Mouse (Mus musculus): ENCODE measurements around the gene Ndufc2.
A peak's percentile ranks its signal among the peaks of the same experiment; 100 is the strongest.

Gene Ndufc2

DNA sequence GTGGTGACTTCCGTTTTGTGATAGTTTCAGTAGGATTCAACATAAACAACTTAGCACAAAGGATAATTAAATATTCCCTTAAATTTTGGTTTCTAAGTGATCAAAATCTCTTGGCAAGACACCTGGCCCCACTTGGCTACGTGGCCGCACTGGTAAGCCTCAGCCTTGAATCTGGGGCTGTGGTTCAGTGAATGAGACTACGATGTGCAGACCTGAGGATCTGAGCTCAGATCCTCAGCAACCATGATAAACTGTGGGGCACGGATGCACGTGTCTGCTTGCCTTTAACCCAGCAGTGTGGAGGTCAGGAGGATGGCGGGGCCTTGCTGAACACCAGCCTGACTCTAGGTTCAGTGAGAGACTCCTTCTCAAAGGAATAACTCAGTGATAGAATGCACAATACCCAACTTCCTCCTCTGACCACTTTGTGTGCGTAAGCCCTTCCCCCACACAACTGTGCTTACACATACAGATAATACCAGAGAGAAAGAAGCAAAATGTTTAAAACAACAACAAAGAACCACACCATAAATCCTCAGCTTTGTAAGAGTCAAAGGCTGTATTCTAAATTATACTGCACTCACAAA is 12.1 kb upstream of the Ndufc2 start:
- DNase-seq (ENCODE audit: low spot score), result no peak

DNA sequence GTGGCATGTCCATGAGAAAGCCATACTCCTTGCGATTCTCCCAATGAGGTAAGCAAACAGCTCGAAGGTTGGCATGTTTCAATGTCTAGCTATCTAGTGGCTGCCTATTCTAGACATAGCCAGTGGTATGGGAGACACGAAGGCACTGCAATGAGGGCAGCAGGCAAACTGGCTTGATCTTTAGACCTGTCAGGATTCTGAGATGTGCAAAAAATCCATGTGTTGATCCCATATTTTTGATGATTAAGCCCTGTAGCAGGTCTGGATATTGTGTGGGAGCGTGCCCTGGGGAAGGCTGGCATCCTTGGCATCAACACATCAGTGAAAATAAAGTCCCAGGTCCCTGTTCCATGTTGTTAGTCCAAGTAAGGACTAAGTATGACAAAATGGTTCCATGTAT is 11.3 kb upstream of the Ndufc2 start:
- no peak for DNase-seq (ENCODE audit: low spot score)

DNA sequence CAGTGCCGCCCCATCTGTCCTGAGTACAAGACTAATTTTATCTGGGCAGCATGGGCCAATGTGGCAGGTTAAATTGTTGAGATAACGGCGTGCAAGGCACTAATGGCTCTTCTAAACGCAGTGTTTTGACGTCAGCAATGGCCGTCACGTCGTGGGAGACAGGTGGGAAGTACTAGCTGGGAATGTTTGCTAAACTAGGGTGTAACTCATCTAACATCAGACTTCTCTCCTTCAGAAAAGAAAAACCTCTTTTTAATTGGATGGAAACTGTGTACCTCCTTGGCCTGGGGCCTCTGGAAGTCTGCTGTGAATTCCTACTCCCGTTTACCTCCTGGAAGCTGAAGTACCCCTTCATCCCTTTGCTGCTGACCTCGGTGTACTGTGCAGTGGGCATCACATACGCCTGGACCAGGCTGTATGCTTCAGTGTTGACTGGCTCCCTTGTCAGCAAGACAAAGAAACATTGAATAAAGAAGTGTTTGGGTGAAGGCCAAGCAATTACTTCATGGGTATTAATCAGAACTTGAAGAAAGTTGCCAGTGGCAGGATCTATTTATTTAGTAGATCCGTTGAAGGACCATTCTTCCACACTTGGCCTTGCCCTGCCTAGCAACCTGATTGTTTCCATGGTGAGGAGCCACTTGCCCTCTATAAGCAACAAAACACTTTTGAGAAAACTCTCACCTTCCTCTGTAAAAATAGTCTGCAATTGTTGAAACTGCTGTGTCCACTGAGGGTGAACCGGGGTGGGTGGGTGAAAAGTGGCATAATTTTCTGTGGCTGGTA is 8.3 kb upstream of the Ndufc2 start:
- no peak for DNase-seq (ENCODE audit: low spot score)

DNA sequence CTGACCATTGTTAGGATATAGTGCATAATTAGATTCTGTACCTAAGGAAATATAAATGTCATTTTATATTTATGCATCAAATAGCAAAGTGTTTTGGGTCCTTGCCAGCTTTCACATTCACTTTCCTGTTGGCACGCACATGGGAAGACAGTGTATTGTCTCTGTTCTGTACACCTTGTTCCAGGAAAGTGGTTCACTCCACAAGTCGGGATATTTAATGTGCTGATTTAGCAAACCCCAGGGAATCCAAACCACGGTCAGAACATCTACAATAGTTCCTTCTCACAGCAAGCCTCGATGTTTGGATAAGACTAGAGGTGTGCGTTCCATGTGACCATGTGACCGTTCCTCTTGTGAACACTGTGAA is 7.7 kb upstream of the Ndufc2 start:
- DNase-seq (ENCODE audit: low spot score), result no peak

DNA sequence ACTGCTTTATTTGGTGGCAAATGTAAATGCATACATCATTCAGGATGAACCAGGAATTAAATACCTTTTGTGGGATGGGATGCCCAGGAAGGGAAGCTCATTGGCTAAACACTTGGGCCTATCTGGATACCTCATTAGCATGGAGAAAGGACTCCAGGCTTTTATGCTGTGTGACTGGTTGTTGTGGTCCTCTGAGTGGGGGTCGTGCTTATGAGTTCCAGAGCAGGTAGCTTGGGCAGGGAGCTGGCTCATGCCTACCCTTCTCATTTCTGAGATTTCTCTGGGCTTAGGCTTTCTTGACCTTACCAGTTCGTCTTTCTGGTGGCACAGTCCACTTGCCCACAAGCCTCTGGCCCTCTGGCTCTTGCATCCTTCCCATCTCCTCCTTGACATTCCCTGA is 5.4 kb upstream of the Ndufc2 start:
- DNase-seq (ENCODE audit: low spot score), result no peak

DNA sequence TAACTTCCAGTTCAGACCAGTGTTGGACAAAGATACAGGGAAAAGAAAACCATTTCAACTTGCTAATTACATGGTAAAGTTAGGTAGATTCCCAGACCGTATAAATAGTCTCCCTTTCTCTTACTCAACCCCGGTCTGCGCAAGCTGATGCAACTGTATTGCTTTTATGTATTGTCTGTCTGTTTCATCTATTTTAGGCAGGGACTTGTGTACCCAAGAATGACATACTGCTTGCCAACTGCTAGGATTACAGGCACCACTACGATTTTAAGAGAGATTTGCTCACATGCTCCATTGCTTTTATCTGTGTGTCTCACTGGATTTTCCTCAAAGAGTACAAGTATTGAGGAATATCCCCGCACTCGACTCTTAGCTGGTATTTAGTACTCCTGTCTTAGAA is 860 bp upstream of the Ndufc2 start:
- no peak for DNase-seq (ENCODE audit: low spot score)

DNA sequence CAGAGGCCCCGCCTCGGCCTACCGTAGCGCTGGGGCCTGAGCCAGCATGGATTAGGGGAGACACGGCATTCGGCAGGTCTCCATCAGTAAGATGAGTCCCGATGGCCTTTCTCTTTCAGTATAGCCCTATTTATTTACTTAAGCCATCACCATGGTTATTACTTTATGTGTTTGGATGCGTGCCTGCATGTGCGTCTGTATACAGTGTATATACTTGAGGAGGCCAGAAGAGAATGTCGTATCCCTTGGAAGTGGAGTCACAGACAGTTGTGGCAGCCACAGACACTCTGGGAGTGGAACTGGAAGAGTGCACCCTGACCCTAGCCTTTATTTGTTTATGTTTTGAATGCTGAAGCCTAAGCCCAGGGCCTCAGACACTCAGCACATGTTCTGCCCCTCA is 7.3 kb downstream of the Ndufc2 start:
- DNase-seq (ENCODE audit: low spot score), result no peak

DNA sequence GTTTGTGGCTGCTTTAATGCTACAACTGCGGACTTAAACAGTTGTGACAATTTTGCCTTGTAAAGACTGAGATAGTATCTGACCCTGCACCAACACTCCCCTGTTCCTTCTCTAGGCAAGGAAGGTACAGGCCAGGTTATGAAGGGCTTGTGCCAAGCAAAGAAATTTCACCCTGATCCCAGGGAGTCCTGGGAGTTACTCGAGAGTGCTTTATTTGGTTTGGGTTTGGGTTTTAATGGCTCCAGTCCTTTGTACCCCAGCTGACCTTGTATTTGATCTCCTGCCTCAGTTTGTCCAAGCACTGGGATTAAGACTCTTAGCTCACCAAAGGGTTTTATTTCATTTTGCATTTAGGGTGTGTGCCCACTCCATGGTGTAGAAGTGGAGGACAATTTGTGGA is 11.3 kb downstream of the Ndufc2 start:
- DNase-seq (ENCODE audit: low spot score), result no peak

DNA sequence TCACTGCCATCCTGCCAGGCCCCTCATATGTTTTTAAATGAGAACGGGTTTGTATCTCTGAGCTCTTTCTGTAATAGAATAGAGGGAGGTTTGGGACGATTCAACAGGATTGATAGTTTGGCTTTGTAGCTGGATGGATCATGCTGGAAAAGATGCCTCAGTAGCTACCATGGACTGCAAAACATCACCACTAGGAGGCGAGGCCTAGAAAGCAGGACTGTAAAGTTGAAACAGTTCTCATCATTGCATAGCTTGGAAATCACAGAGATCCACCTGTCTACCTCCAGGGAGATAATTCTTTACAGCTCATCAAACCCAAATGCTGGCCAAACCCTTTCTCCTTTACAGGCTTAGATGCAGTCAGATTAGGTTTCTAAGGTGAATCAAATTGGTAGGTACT is 11.8 kb downstream of the Ndufc2 start:
- no peak for DNase-seq (ENCODE audit: low spot score)

DNA sequence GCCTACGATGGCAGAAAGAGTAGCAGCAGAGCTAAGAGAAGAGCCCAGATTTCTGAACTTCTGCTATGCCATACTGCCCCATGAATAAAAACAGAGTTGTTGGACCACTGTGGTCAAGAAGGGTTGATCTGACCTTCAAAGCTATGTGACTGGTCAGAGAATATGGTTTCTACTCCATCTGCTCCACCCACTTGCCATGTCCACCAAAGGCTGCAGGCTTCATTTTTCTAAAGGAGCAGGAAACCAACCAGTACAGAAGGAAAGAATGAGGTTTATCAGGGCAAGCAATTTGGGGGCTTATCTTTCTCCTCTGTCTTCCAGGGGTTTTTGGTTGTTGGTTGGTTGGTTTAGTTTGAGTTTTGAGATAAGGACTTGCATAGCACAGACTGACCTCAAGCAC is 14.2 kb downstream of the Ndufc2 start:
- no peak for DNase-seq (ENCODE audit: low spot score)

DNA sequence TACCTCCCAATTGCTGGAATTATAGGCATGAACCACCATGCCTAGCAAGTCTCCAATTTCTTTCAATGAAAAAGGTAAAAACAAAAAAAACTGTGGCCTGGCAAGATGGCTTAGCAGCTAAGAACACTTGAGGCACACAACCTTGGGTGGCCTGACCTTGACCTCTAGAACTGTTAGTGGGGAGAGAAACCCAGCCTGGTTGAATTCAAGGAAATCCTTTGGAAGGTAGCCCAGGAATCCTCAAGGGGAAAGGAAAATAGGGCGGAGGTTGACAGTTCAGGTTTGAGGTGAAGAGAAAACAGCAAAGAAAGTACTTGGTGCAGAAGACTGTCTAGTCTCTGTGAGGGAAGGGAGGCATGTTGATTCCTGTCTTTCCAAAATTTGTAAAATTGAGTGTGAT is 14.6 kb downstream of the Ndufc2 start:
- no peak for DNase-seq (ENCODE audit: low spot score)

DNA sequence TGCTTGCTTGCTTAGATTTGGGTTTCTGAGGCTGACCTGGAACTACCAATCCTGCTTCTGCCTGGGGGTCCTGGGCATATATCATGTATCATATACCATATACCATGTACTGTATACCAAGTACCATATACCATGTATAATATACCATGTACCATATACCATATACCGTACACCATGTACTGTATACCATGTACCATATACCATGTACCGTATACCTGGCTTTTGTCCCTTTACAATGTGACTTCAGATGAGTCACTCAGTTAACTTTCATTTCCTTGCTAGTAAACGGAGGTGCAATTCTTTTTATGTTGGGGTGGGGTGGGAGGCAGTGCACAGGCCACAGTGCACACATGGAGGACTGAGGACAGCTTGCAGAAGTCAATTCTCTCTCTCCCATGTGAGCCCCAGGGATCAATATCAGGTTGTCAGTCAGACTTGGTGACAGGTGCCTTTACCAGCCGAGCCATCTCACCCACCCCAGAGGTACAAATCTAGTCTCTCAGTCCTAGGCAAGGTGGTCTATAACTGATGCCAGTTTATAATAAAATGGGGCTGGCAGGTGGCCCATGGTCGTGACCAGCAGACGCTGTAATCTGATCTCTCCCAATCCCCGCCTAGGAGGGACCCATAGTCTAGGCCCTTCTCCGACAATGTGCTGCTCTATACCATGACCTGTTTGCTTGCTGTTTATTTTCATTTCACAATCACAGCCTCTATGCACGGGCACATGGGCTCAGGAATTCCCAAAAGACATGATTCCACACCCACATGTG is 15.3 kb downstream of the Ndufc2 start:
- no peak for DNase-seq (ENCODE audit: low spot score)

DNA sequence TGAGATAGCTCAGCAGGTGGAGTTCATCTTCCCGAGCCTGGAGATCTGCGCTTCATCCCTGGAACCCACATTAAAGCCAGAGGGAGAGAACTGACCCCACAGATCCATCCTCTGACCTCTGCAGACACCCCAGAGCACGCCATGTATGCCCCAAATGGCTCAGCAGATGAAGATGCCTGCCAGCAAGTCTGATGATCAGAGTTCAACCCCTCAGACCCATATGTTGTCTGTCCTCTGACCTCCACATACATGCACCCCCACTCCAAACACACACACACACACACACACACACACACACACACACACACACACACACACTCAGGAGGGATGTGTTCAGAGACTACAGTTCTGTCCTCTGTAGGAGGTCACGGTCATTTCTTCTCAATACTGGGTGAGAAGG is 16.7 kb downstream of the Ndufc2 start:
- DNase-seq (ENCODE audit: low spot score), result no peak

DNA sequence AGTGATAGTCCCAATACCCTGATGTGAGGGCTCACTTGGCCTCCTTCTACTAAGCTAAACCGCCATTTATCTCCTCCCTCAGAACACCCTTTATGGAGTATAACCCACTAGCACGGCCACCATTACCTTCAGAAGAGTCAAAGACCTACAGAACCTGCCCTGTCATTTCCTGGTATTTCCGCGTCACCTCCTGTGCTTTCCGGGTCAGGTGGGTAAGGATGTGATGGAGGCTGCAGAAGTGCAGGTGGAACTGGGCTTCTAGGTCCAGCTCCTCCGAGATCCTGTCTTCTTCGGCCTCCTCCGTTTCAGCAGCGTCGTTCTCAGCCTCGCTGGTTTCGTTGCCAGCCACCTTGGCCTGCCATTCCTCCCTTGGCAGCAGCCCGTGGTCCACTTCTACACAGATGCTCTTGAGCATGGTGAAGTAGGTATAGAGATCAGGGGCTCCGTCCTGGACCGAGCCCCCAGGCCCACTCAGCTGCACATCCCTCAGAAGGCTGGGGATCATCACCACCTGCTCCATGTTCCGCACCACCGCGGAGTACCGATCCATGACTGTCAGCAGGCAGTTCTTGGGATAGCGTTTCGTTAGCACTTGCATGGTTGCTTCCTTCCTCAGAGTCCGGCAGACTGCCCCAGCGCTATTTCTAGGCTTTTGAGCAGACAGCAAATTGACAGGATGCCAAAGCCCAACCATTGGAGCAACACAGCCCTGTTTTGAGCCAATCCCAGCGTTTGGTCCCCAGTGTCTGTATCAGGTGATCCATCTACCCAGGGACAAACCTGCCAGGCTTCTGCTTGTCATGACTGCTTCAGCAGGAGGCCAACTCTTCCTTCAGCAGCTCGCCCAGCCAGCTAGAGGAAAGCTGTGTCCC is 17.3 kb downstream of the Ndufc2 start, which contains the start of gene Thrsp:
Thrsp (minus strand) TSS at position 825 of the 872 bp plus-strand sequence.
- DNase-seq (ENCODE audit: low spot score), result no peak

DNA sequence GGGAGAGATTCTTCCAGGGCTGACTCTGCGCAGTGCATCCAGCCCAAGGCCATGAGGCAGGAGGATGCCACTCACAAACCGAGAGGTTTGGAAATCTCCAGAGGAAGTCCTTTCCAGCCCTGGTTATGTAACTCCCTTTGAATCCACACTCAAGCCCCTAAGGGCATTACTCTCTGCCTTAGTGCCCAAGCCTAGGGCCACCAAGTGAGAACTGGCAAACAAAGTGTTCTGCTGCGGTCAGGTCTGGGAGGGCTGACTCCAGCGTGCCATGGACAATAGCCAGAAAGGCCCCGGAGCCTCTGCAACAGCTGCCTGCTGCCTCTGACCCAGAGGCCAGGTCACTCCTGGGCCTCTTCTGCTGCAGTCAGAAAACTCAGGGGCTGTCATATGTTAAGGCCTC is 18.9 kb downstream of the Ndufc2 start:
- no peak for DNase-seq (ENCODE audit: low spot score)

DNA sequence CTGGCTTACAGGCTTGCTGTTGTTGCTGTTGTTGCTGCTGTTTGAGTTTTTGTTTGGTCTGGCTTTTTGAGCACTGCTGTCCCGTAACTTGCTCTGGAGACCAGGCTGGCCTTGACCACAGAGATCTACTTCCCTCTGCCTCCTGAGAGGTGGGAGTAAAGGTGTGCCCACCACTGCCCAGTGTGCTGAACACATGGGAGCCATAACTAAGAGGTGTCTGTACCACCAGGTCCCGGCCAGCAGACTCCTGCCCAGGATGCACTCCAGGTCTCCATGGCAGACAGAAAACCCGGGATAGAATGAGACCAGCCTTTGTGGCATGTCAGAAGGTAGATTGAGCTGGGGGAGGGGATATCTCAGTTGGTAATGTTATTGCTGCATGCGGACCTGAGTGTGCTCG is 19.4 kb downstream of the Ndufc2 start:
- no peak for DNase-seq (ENCODE audit: low spot score)

DNA sequence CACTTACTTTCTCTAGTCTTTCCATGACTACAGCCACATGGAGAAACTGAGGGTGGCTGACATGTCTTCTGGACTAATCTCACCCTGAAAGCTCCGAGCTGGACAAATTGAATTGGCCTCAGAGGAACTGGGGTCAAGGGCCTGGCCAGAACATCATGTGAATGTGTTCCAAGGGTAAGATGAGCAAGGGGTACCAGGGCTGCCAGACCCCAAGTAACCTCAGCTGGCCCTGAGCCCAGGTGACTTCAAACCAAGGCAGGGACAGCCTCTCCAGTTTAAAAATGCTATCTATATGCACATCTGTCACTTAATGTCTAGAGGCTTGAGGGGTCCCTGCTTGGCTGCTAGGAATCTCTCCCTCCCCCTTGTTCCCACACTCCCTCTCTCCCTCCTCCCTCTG is 20.6 kb downstream of the Ndufc2 start:
- DNase-seq (ENCODE audit: low spot score), result no peak

DNA sequence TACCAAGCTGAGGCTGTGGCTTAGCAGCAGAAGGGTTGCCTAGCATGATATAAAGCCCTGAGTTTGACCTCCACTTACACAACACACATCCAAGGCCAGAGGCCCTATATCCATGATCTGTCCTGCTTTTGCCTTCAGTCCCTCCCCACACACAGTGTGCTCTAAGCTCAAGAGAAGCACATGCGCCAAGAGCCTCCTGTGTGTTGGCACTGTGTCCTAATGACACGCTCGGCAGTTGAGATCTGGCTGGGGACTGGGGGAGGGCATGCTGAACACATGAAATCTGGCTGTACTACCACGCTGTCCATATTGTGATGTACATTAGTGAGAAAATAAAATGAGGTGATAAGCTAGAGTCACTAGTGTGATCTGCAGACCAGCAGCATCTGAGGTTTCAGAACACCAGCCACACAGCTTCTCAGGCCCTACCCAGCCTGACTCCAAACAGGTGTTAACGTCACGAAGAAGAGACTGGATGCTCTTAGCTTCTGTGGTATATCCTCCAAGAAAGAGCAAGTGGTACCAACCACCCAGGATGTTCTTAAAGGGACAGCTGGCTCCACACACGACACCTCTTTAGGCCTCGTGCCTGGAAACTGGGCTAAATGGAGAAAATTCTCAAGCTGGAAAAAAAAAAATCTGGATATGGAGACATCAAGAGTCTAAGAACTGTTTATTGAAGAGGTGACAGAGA is 21.3 kb downstream of the Ndufc2 start:
- DNase-seq (ENCODE audit: low spot score), result no peak

DNA sequence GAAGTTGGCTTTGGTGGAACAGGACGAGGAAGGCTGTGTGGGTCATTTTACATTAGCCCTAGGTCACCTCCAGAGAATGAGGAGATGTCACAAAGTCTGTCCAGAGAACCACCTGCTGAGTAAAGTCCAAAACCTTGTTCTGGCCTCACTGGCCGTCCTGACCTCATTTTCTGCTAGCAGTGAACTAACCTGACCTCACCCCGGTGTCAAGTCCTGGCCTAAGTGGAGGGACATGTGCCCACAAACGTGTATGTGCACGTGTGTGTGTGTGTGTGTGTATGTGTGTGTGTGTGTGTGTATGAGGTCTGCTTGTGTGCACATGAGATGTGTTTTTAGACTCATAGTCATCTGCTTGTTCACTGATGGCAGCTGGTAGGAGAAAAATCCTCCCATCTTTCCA is 24.0 kb downstream of the Ndufc2 start:
- DNase-seq (ENCODE audit: low spot score), result no peak

DNA sequence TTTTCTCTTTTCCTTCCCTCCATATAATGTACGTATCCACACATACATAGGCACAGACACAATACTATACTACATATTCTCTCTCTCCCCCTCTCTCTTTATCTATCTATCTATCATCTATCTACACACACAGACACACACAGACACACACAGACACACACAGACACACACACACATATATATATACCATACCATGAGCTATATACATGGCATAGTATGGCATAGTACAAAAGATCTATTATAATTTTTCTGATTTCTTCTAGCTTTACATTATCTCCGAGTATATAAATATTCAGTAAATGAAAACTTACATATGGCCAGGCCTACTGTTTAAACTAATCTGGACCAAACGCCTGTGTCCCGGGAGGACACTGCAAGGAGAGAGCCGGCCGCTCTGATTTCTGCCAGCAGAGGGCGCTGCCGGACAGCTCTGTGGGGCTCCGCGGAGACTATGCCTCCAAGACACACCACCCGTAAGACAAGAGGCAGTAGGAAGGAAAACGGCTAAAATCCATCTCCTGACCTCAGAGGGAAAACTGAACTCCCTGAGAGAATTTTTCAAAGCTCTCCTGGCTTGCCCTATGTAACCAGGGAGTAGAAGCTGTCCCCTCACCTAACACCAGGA is 24.9 kb downstream of the Ndufc2 start:
- DNase-seq (ENCODE audit: low spot score), result peak; percentile 69

DNA sequence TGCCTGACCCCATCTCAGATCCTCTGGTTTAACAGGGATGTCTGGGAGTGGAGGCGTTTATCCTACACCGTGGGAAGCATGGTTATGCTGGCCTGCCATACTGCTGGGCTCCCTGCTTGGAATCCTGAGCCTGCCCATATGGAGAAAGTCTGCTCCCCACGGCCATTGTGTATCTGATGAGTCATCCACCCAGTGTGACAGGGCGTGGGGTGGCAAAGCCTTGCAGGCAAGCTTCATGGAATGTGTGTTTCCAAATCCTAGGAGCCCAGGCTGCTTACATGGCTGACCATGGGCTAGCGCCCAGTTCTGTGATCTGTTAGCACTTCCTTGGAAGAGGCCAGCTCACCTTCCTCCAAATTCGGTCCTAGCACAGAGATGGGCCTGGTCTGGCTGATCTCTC is 26.8 kb downstream of the Ndufc2 start:
- DNase-seq (ENCODE audit: low spot score), result no peak
